Mouse (Mus musculus) frontal cortex, postnatal 10 days (tissue): ENCODE measurements around the gene Gpam.

Experiments
- DNase-seq, 2 experiments: peaks; one replicate each; pipeline ENCODE4 v3.0.0; 2022; ENCODE audit warnings: low spot score in 2 of 2, mixed read lengths in 1 of 2

Gpam gene

DNA sequence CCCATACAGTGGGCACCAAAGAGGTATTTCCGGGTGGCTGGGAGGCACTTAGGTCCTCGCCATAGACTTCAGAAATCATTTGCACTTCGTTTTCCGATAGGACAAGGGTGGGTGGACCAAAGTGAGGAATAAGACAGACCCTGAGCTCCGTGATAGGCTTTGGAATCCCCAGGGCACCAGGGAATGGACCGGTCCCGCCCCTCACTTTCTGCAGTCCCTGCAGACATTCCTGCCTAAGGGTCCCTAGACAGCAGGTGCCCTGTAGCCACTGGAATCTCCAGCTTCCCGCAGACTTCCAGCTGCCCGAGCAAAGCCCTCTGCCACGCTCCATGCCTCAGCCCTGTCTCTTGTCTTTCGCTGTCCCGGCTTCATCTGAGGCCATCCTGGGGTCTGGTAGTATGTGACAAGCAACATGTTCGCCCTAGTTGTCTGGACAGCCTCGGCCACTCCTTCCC is 65.6 kb downstream of the Gpam start:
- DNase-seq: no peak

DNA sequence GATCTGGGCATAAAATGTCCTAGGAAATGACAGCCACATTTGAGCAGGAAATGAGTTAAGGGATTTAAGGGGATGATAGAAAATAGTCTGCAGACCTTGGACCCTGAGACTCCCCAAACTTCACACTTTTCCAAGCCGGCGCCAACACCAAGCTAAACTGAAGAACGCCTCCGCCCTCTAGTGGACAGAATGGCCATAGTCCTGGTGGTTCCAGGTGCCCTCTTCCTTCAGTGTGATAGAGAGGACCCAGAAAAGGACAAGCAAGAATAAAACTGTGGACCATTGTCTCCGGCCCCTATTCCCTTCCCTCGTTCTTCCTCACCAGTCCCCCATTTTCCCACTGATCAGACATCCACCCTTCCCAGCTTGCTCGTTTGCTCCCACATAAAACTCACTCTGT is 66.1 kb downstream of the Gpam start:
- peak; percentile 33 to 77 for DNase-seq

DNA sequence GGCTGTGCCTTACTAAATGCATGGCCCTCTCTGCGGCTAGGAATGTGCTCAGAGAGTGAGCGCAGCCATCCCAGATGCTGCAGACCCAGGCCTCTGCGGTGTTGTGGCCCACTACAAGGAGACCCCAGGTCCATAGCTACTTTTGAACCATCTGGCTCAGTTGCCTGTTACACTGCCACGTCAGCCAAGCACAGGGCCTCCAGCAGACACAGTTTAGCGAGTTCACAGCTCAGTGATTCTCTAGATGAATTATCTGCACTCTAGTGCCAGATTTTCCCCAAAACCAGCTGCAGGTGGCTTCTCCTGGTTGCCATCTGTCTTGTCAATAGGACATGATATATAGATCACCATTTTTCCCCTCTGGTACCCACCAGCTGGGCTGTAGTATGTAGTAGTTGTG is 69.6 kb downstream of the Gpam start:
- no peak for DNase-seq

DNA sequence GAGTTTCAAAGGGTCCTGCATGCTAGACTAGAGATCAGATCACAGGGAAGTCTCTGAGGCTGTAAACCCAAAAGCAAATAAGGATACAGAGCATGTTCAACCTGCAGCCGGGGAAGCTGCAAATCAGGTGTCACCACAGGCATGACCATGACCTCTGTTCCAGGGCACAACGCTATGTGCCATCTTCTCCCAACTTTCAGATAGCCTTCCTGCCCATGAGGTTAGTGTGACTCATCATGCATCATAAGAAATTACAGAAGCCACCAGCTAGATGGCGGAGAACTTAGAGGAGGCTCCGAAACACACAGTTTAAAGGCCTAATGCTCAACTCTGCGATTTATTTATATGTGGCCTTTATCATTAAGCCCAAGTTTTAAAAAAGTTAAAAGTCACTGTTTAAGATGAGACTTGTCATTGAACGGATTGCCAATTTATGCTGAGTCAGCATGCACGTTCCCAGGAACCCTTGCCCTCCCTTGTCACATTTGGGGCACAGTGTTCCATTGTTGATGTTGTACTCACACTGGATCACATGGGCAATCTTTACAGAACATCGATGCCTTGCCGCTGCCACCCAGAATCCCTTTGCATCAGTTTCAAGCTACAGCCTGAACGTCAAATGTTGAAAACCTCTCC is 71.3 kb downstream of the Gpam start:
- DNase-seq: no peak

- DNase-seq: peak in 1 of 2 experiments; percentile 36
Measured at GRCm38 (mm10) chr19:55053163-55053562, 73.9 kb downstream of the Gpam start.

- no peak for DNase-seq
Measured at GRCm38 (mm10) chr19:55037406-55037805, 89.6 kb downstream of the Gpam start.

- no peak for DNase-seq
Measured at GRCm38 (mm10) chr19:55018872-55019271, 108.2 kb downstream of the Gpam start.
